Mouse (Mus musculus) heart, adult 2 months (tissue): ENCODE measurements around the gene Zswim8. TPM values are rescaled to one million over a fixed set of nuclear protein-coding genes. Genes with fewer than 3 reads are reported as not detected.

Experiments used
- DNase-seq, 2 experiments: peaks; one replicate each; pipeline ENCODE4 v3.0.0; 2021
- H3K27ac ChIP-seq: fragments of 200-600 bp; 2 replicates; pipeline ENCODE4 v1.8.1; 2022
- H3K27me3 ChIP-seq: fragments of 200-500 bp; 2 replicates; pipeline ENCODE4 v1.6.1; 2012; ENCODE audit warnings: mild to moderate bottlenecking, low read length, inconsistent platforms, mixed read lengths; ENCODE audit not compliant: control insufficient read depth, insufficient read depth
- H3K36me3 ChIP-seq: fragments of 200-500 bp; 2 replicates; pipeline ENCODE4 v1.6.1; 2012; ENCODE audit warnings: low read length, inconsistent platforms; ENCODE audit not compliant: control insufficient read depth, insufficient read depth
- H3K4me1 ChIP-seq: fragments of 200-500 bp; 2 replicates; pipeline ENCODE4 v1.6.1; 2011; ENCODE audit warnings: low read length; ENCODE audit not compliant: control insufficient read depth, insufficient read depth
- H3K4me3 ChIP-seq: fragments of 200-600 bp; 2 replicates; pipeline ENCODE4 v1.8.1; 2022
- H3K79me2 ChIP-seq: fragments of 200-500 bp; replicated peaks from 2 replicates; pipeline ENCODE4 v1.6.1; 2012; ENCODE audit warnings: mild to moderate bottlenecking, inconsistent platforms, low read length, moderate library complexity, mixed read lengths; ENCODE audit not compliant: control insufficient read depth, insufficient read depth
- H3K9ac ChIP-seq: fragments of 200-500 bp; 2 replicates; pipeline ENCODE4 v1.6.1; 2012; ENCODE audit warnings: low read depth, mild to moderate bottlenecking, control low read depth, inconsistent platforms, low read length, mixed read lengths
- CTCF ChIP-seq: fragments of 200-600 bp; IDR thresholded peaks from 2 replicates; pipeline ENCODE4 v1.8.1; 2022; ENCODE audit warnings: antibody characterized with exemption, mild to moderate bottlenecking, moderate library complexity
- EP300 ChIP-seq: fragments of 200-500 bp; IDR thresholded peaks from 2 replicates; pipeline ENCODE4 v1.6.1; 2011; ENCODE audit warnings: low read depth, low read length, control low read depth; ENCODE audit not compliant: insufficient read depth
- POLR2A ChIP-seq: fragments of 200-500 bp; IDR thresholded peaks from 2 replicates; pipeline ENCODE4 v1.6.1; 2011; ENCODE audit warnings: mild to moderate bottlenecking, low read depth, low read length, control low read depth; ENCODE audit not compliant: insufficient read depth
- WGBS: fragments of 180-500 bp; shearing (Covaris S2); methylation state at CpG from one replicate; pipeline ENCODE4 v1.1.7; 2018; 5-methylcytosine and 5-hydroxymethylcytosine counted together
- intact Hi-C: fragments of 180-260 bp; cut with DNase I; formaldehyde crosslinking; loops from one replicate; pipeline ENCODE4 v1.15.1; 2025
- polyA plus RNA-seq: library from polyadenylated mRNA; depleted of rRNA; stranded (reverse); fragments of >200 nt; gene quantifications from 2 replicates; pipeline ENCODE4 v1.2.3, GENCODE M21; 2012
- total RNA-seq, 2 experiments: library from RNA; stranded (reverse); gene quantifications; 2 replicates each; pipeline ENCODE4 v1.2.3; 2021

The Zswim8 gene
- total and polyA plus RNA-seq, 3 experiments: 38.5 to 108 (median 40.0) TPM

DNA sequence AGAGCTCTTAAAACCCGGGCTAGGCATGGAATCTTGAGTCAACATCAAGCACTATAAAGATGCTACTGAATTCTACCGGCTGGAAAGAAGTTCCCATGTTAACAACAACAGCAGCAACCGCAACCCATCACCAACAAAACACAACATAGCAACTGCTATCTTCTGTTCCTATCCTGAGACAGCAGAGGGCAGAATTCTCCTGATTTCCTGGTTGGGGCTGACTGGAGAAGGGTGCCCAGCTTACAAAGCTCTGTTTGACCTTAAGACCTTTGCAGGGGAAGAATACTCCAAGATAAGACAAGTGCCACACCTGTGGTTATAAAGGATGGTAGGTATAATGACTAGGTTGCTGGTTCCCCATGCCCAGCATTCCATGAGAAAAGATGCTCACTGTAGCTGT lies 39.6 kb downstream of the Zswim8 start:
- WGBS: 65% methylated on average over 3 of the region's 3 CpGs
- H3K27me3 ChIP-seq: no peaks in the 10 kb centered on the region
- no peak overlapping the region for H3K9ac ChIP-seq
- H3K27ac ChIP-seq: no peak overlapping the region
- no peaks in the 10 kb centered on the region; the same call in 1 of the 2 replicates for H3K4me1 ChIP-seq
- intact Hi-C loops: no loop called here
- H3K36me3 ChIP-seq: peaks cover 5% of the 10 kb centered on the region
- no peaks in the 10 kb centered on the region; the same call in 1 of the 2 replicates for H3K79me2 ChIP-seq
- TF ChIP-seq EP300 (no peak), CTCF (peak; percentile 58)
- no peak for DNase-seq
- no peak overlapping the region for H3K4me3 ChIP-seq

DNA sequence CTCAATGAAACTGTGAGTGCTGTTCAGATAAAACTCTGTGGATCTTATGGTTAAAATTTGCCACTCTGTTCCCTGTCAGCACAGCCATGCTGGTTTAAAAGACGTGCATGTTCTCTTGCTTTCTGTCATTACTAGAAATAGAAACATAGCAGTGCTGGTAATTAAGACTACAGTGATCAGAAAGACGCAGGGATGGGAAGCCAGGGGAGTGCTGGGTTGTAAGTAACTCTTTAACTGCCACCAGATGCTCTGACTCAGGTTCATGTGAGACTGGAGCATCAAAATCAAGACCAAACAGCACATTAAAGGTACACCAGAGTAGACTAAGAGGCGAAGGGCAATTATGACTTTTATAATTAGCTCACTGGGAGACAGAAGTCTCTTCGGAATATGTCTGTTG lies 41.0 kb downstream of the Zswim8 start:
- Histone ChIP-seq H3K27ac (no peak overlapping the region), H3K36me3 (peaks cover 5% of the 10 kb centered on the region)
- intact Hi-C loops: no loop called here

DNA sequence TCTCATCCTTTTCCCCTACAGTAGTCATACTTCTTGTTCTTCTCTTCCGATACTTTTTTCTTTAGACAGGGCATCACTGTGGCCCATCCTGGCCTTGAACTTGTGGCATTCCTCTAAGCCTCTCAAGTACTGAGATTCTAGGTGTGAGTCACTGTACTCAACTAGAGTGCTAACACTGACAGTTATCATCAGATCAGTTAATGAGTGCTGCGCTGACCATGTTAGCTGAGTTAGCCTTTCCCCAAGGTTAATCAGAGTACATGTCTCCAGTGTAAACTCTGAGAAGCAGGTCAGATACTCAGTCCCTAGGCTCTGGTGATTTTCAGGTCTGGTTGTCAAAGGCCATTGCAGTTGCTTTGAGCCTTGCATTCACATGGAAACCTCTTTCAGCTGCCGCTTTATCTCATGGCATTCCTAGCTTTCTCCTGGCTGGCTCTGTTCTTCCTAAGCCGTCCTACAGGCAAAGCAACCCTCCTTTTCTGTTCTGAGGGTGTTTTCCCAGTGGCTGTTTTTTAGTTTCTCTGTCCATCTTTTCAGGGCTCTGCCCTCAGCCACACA lies 42.2 kb downstream of the Zswim8 start:
- TF ChIP-seq CTCF: no peak
- TF ChIP-seq POLR2A: no peak
- TF ChIP-seq EP300: no peak
- no peak overlapping the region for H3K27ac ChIP-seq
- DNase-seq: peak in 1 of 2 experiments; percentile 10
- 71% methylated on average over 4 of the region's 4 CpGs for WGBS
- no peaks in the 10 kb centered on the region for H3K4me1 ChIP-seq
- no peak overlapping the region for H3K9ac ChIP-seq
- no peaks in the 10 kb centered on the region for H3K27me3 ChIP-seq
- no peaks in the 10 kb centered on the region for H3K36me3 ChIP-seq
- no peak overlapping the region for H3K4me3 ChIP-seq
- no peaks in the 10 kb centered on the region for H3K79me2 ChIP-seq
- intact Hi-C loops: no loop called here

More for the DNA sequence above, 41.0 kb downstream of the Zswim8 start:
- DNase-seq: no peak
- TF ChIP-seq CTCF: no peak
- TF ChIP-seq POLR2A: no peak
- no peak for TF ChIP-seq EP300
- 57% methylated on average over 4 of the region's 4 CpGs for WGBS
- Histone ChIP-seq H3K4me3 (no peak overlapping the region), H3K4me1 (no peaks in the 10 kb centered on the region; the same call in 1 of the 2 replicates), H3K79me2 (no peaks in the 10 kb centered on the region; the same call in 1 of the 2 replicates), H3K9ac (no peak overlapping the region), H3K27me3 (no peaks in the 10 kb centered on the region)

GRCm38 (mm10) chr14:20750503-20750902 lies 43.2 kb downstream of the Zswim8 start:
- no peaks in the 10 kb centered on the region for H3K36me3 ChIP-seq
- TF ChIP-seq POLR2A (no peak), EP300 (no peak), CTCF (no peak)
- no peak for DNase-seq
- WGBS: 87% methylated on average over 5 of the region's 5 CpGs
- intact Hi-C loops: no loop called here
- no peaks in the 10 kb centered on the region for H3K79me2 ChIP-seq
- H3K9ac ChIP-seq: no peak overlapping the region
- no peak overlapping the region for H3K4me3 ChIP-seq
- no peak overlapping the region for H3K27ac ChIP-seq
- H3K27me3 ChIP-seq: no peaks in the 10 kb centered on the region
- H3K4me1 ChIP-seq: no peaks in the 10 kb centered on the region

DNA sequence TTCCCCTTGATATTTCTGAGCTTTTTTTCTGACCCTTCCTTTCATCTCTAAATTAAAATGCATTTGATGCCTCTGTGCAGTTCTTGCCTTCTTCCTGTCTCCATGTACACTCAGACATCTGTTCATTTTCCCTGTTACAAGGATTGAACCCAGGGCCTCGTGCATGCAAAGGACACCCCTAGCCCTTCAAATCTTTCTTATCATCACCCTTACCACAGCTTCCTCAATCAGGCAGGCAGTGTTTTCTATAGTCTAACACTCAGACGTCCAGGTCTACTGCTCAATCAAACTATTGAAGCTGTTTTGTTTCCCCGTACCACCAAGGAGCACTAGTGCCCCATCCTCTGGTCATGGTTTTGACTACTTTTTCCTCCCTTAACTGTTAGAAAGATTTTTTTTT lies 46.4 kb downstream of the Zswim8 start:
- no peaks in the 10 kb centered on the region for H3K36me3 ChIP-seq
- DNase-seq: no peak
- H3K27ac ChIP-seq: no peak overlapping the region
- H3K9ac ChIP-seq: no peak overlapping the region
- intact Hi-C loops: no loop called here
- no peaks in the 10 kb centered on the region for H3K27me3 ChIP-seq
- H3K4me1 ChIP-seq: no peaks in the 10 kb centered on the region
- TF ChIP-seq EP300 (no peak), CTCF (no peak), POLR2A (no peak)
- no peak overlapping the region for H3K4me3 ChIP-seq
- 69% methylated on average over 3 of the region's 3 CpGs for WGBS
- no peaks in the 10 kb centered on the region for H3K79me2 ChIP-seq

GRCm38 (mm10) chr14:20757370-20757907 lies 50.1 kb downstream of the Zswim8 start:
- Histone ChIP-seq H3K9ac (no peak overlapping the region), H3K79me2 (no peaks in the 10 kb centered on the region), H3K27ac (no peak overlapping the region), H3K4me3 (no peak overlapping the region), H3K27me3 (no peaks in the 10 kb centered on the region), H3K36me3 (no peaks in the 10 kb centered on the region), H3K4me1 (no peaks in the 10 kb centered on the region)
- no peak for TF ChIP-seq EP300
- no peak for TF ChIP-seq CTCF
- TF ChIP-seq POLR2A: no peak
- intact Hi-C loops: no loop called here
- peak; percentile 50 to 60 for DNase-seq
- WGBS: 65% methylated on average over 22 of the region's 22 CpGs
